Mouse (Mus musculus) liver, adult 2 months (tissue): ENCODE data around the gene Brd3os. TPM values are rescaled to one million over a fixed set of nuclear protein-coding genes. Genes with fewer than 3 reads are reported as not detected.

Source experiments
- DNase-seq: peaks from one replicate; pipeline ENCODE4 v3.0.0-alpha.2; 2011; ENCODE audit warnings: low read depth, low spot score; ENCODE audit errors: extremely low read depth
- H3K27ac ChIP-seq: fragments of 200-500 bp; replicated peaks from 2 replicates; pipeline ENCODE4 v1.5.1; 2012; ENCODE audit warnings: low read depth, mild to moderate bottlenecking, control low read depth, inconsistent platforms, low read length; ENCODE audit not compliant: insufficient read depth
- H3K27me3 ChIP-seq: fragments of 200-500 bp; 2 replicates; pipeline ENCODE4 v1.6.1; 2012; ENCODE audit warnings: mild to moderate bottlenecking, moderate library complexity, low read length, inconsistent platforms; ENCODE audit not compliant: control insufficient read depth, insufficient read depth
- H3K36me3 ChIP-seq: fragments of 200-500 bp; 2 replicates; pipeline ENCODE4 v1.6.1; 2012; ENCODE audit warnings: low read length, inconsistent platforms; ENCODE audit not compliant: control insufficient read depth, insufficient read depth
- H3K4me1 ChIP-seq: fragments of 200-500 bp; 2 replicates; pipeline ENCODE4 v1.6.1; 2011; ENCODE audit warnings: low read length; ENCODE audit not compliant: control insufficient read depth, insufficient read depth
- H3K4me3 ChIP-seq: fragments of 200-500 bp; 2 replicates; pipeline ENCODE4 v1.5.1; 2011; ENCODE audit warnings: low read depth, mild to moderate bottlenecking, control low read depth, low read length, moderate library complexity; ENCODE audit not compliant: insufficient read depth
- H3K79me2 ChIP-seq: fragments of 200-500 bp; 2 replicates; pipeline ENCODE4 v1.6.1; 2012; ENCODE audit warnings: inconsistent platforms, mild to moderate bottlenecking, low read length, moderate library complexity; ENCODE audit not compliant: control insufficient read depth, insufficient read depth
- H3K9ac ChIP-seq: fragments of 200-500 bp; 2 replicates; pipeline ENCODE4 v1.6.1; 2012; ENCODE audit warnings: low read depth, mild to moderate bottlenecking, control low read depth, inconsistent platforms, low read length
- CTCF ChIP-seq: fragments of 200-500 bp; IDR thresholded peaks from 2 replicates; pipeline ENCODE4 v1.5.1; 2011; ENCODE audit warnings: low read depth, low read length, control low read depth
- POLR2A ChIP-seq: fragments of 200-500 bp; IDR thresholded peaks from 2 replicates; pipeline ENCODE4 v1.6.1; 2011; ENCODE audit warnings: low read length, control low read depth; ENCODE audit not compliant: insufficient read depth; ENCODE audit errors: extremely low read depth
- WGBS: fragments of 180-500 bp; shearing (Covaris S2); methylation state at CpG from one replicate; pipeline ENCODE4 v1.1.7; 2018; 5-methylcytosine and 5-hydroxymethylcytosine counted together
- polyA plus RNA-seq: library from polyadenylated mRNA; depleted of rRNA; stranded (reverse); fragments of >200 nt; gene quantifications from 2 replicates; pipeline ENCODE4 v1.2.3, GENCODE M21; 2012
- total RNA-seq: library from RNA; depleted of rRNA; stranded (reverse); fragments of >200 nt; gene quantifications from 2 replicates; pipeline ENCODE4 v1.2.3, GENCODE M21; 2014

Brd3os gene
- total and polyA plus RNA-seq, 2 experiments, result 0.09 to 0.82 TPM

- H3K9ac ChIP-seq, result peak overlapping the region; percentile 13
- H3K4me3 ChIP-seq, result no peak overlapping the region
- H3K4me1 ChIP-seq, result peaks cover 46% of the 10 kb centered on the region
- H3K27ac ChIP-seq, result peak overlapping the region; percentile 28
- no peaks in the 10 kb centered on the region for H3K27me3 ChIP-seq
- no peaks in the 10 kb centered on the region for H3K36me3 ChIP-seq
- WGBS, result 37% methylated on average over 7 of the region's 7 CpGs
- H3K79me2 ChIP-seq, result peaks cover 61% of the 10 kb centered on the region
- no peak for TF ChIP-seq POLR2A
- no peak for DNase-seq
These were observed 31.1 kb downstream of the Brd3os start for GRCm38 (mm10) chr2:27473061-27473765.

- Histone ChIP-seq H3K9ac (peak overlapping the region; percentile 61), H3K36me3 (no peaks in the 10 kb centered on the region), H3K4me1 (peaks cover 43% of the 10 kb centered on the region), H3K79me2 (peaks cover 54% of the 10 kb centered on the region), H3K27ac (peak overlapping the region; percentile 70), H3K27me3 (no peaks in the 10 kb centered on the region), H3K4me3 (peak overlapping the region; percentile 97)
- DNase-seq, result peak; percentile 82
- TF ChIP-seq CTCF (no peak), POLR2A (no peak)
- 3% methylated on average over 4 of the region's 4 CpGs for WGBS
These were observed 31.8 kb downstream of the Brd3os start for GRCm38 (mm10) chr2:27473911-27474310.

GRCm38 (mm10) chr2:27474621-27475484 lies 32.7 kb downstream of the Brd3os start:
- Histone ChIP-seq H3K27me3 (no peaks in the 10 kb centered on the region), H3K36me3 (no peaks in the 10 kb centered on the region), H3K27ac (peak overlapping the region; percentile 76), H3K9ac (peak overlapping the region; percentile 97), H3K4me1 (peaks cover 34% of the 10 kb centered on the region), H3K4me3 (peak overlapping the region; percentile 97), H3K79me2 (peaks cover 47% of the 10 kb centered on the region)
- peak; percentile 41 for DNase-seq
- TF ChIP-seq CTCF, result no peak
- TF ChIP-seq POLR2A, result no peak
- WGBS, result under 1% methylated on average over 84 of the region's 84 CpGs

- Histone ChIP-seq H3K79me2 (peaks cover 43% of the 10 kb centered on the region), H3K4me3 (peak overlapping the region; percentile 97), H3K27ac (peak overlapping the region; percentile 99), H3K4me1 (peaks cover 28% of the 10 kb centered on the region), H3K9ac (peak overlapping the region; percentile 97), H3K36me3 (no peaks in the 10 kb centered on the region), H3K27me3 (no peaks in the 10 kb centered on the region)
- peak; percentile 74 for DNase-seq
- under 1% methylated on average over 96 of the region's 96 CpGs for WGBS
- TF ChIP-seq POLR2A, result peak; percentile 97
- TF ChIP-seq CTCF, result no peak
These were observed 33.6 kb downstream of the Brd3os start for GRCm38 (mm10) chr2:27475495-27476302.

GRCm38 (mm10) chr2:27476303-27477192 lies 34.4 kb downstream of the Brd3os start:
- Histone ChIP-seq H3K9ac (peak overlapping the region; percentile 32), H3K4me3 (peak overlapping the region; percentile 83), H3K36me3 (no peaks in the 10 kb centered on the region), H3K27ac (peak overlapping the region; percentile 99), H3K4me1 (peaks cover 19% of the 10 kb centered on the region), H3K27me3 (no peaks in the 10 kb centered on the region), H3K79me2 (peaks cover 36% of the 10 kb centered on the region)
- TF ChIP-seq CTCF (no peak), POLR2A (no peak)
- peak; percentile 62 for DNase-seq
- WGBS, result 27% methylated on average over 11 of the region's 11 CpGs
